Mouse (Mus musculus): Measurements from ENCODE around the gene Olfr988.
"Not testable (repeated sequence)": the region's sequence is repeated elsewhere in the genome, so short reads cannot be mapped to it uniquely, and the experiment has no call there.

Olfr988 gene

DNA sequence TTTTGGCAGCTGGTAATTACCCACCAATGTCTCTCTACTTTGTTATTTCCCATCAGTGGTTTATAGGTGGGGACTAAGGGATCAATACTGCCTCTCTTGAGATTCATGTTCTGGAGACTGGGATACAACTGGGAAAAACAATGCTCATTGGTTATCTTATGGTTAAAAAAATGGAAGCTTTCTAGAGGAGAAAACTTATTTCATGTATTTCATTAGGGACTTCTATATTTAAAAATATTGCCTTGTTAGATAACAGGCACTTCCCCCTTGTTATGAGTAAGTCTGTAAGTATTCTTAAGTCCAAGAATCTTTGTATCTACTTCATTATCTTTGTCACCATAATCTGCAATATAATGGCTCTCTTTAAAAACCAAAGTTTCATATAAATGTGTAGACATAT is at the start of gene Olfr988:
Gene Olfr988, minus strand, starts transcription at position 101 of the 400 bp plus-strand sequence.
- not testable (repeated sequence) for DNase-seq (ENCODE audit: low read depth, low spot score)

DNA sequence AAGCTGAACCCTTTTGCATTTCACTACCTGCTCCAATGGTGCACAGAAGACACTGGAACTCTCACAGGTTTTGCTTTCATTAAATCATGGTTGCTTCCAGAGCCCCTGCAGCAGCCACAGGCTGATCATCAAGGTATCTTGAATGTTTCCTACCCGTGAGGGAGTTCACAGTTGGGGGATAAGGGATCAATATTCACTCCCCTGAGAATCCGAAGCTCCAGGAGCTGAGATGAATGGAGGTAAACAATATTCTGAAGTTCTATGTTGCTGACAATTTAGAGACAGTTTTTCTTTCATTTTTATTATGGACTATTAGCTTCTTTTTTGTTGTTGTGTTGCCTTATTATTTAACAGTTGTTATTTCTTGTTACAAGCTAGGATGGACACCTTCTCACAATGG is 46.3 kb upstream of the Olfr988 start, which contains the start of gene Olfr992:
Gene Olfr992, minus strand, starts transcription at position 101 of the 400 bp plus-strand sequence.
- DNase-seq (ENCODE audit: low read depth, low spot score), result no peak

DNA sequence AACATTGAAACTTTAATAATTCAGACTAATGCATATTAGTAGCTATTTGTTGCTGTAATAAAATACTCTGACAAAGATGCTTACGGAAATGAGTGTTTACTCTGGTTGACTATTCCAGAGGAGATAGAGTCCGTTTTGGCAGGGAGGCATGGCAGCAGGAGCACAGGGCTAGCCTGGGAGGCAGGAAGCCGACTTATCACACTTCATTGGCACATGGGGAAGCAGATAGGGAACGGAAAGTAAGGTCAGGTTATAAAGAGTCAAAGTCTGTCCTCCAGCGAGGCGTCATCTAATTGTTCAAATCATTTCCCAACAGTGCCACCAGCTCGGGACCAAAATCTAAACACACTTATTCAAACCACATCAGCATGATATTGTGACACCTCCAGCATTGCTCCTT is 23.1 kb downstream of the Olfr988 start:
- no peak for DNase-seq (ENCODE audit: low read depth, low spot score)

DNA sequence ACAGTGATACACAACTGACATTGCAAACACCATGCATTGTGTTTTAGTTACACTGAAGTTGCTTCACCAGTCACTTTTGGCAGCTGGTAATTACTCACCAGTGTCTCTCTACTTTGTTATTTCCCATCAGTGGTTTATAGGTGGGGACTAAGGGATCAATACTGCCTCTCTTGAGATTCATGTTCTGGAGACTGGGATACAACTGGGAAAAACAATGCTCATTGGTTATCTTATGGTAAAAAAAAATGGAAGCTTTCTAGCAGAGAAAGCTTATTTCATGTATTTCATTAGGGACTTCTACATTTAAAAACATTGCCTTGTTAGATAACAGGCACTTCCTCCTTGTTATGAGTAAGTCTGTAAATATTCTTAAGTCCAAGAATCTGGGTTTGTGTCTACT is 23.8 kb downstream of the Olfr988 start, which contains the start of gene Olfr987:
Gene Olfr987, minus strand, starts transcription at position 101 of the 400 bp plus-strand sequence.
- not testable (repeated sequence) for DNase-seq (ENCODE audit: low read depth, low spot score)

DNA sequence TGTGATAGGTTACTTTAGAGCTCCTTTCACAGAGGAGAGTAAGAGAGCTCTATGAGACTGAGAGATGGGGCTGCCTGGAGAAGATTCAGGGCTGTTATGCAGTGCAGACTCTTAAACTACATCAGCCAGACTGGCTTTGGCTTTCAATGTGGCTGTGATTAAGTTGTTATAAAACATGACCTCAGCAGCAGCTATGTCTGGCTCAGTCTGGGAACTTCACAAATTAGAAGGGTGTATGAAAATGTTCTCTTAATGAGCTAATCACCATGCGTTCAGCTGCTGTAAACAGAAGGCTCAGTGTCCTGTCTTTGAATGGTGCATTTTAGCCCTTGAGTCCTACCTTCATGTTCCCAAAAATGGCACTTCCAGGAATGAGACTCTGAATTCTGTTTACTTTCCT is 43.9 kb downstream of the Olfr988 start:
- DNase-seq (ENCODE audit: low read depth, low spot score), result no peak
